Mouse (Mus musculus): ENCODE results near the gene Plekhh1. TPM values are rescaled to one million over a fixed set of nuclear protein-coding genes. Genes with fewer than 3 reads are reported as not detected.

Plekhh1 gene
- polyA plus RNA-seq, 1 experiment from 2014 or later, result 2.3 TPM

GRCm38 (mm10) chr12:79060134-79060533 lies 31.2 kb downstream of the Plekhh1 start:
- no peak overlapping the region for H3K4me3 ChIP-seq
- WGBS, result 92% methylated on average over 9 of the region's 9 CpGs
- no peaks in the 10 kb centered on the region for H3K4me1 ChIP-seq (replicated peaks)
- H3K27ac ChIP-seq (replicated peaks), result no peak overlapping the region
- H3K27me3 ChIP-seq, result no peaks in the 10 kb centered on the region
- H3K9me3 ChIP-seq, result no peaks in the 10 kb centered on the region
- 0 out of 2 replicates have a peak, but pooled peaks cover 4% of the 10 kb centered on the region for H3K36me3 ChIP-seq
- ATAC-seq (ENCODE audit: low FRiP score, low read depth), result no peak
- no peak overlapping the region for H3K4me2 ChIP-seq
- no peak overlapping the region for H3K9ac ChIP-seq

- WGBS, result 83% methylated on average over 7 of the region's 7 CpGs
- 0 out of 2 replicates have a peak, but pooled peaks cover under 1% of the 10 kb centered on the region for H3K36me3 ChIP-seq
- no peaks in the 10 kb centered on the region for H3K9me3 ChIP-seq
- no peak for ATAC-seq (ENCODE audit: low FRiP score, low read depth)
- H3K27me3 ChIP-seq, result no peaks in the 10 kb centered on the region
- H3K4me1 ChIP-seq (replicated peaks), result no peaks in the 10 kb centered on the region
- H3K9ac ChIP-seq, result no peak overlapping the region
- H3K27ac ChIP-seq (replicated peaks), result no peak overlapping the region
- H3K4me2 ChIP-seq, result no peak overlapping the region
- no peak overlapping the region for H3K4me3 ChIP-seq
Measured at GRCm38 (mm10) chr12:79060766-79061652, 32.0 kb downstream of the Plekhh1 start.

GRCm38 (mm10) chr12:79064451-79064850 lies 35.5 kb downstream of the Plekhh1 start:
- ATAC-seq (ENCODE audit: low FRiP score, low read depth), result no peak
- Histone ChIP-seq H3K4me3 (no peak overlapping the region), H3K9me3 (no peaks in the 10 kb centered on the region), H3K27me3 (no peaks in the 10 kb centered on the region), H3K36me3 (0 out of 2 replicates have a peak, but pooled peaks cover 5% of the 10 kb centered on the region), H3K27ac (replicated peaks) (no peak overlapping the region), H3K4me1 (replicated peaks) (no peaks in the 10 kb centered on the region), H3K9ac (no peak overlapping the region), H3K4me2 (no peak overlapping the region)
- 92% methylated on average over 13 of the region's 13 CpGs for WGBS

GRCm38 (mm10) chr12:79066431-79066830 lies 37.5 kb downstream of the Plekhh1 start:
- Histone ChIP-seq H3K27ac (replicated peaks) (no peak overlapping the region), H3K4me2 (no peak overlapping the region), H3K9me3 (no peaks in the 10 kb centered on the region), H3K4me1 (replicated peaks) (no peaks in the 10 kb centered on the region), H3K27me3 (no peaks in the 10 kb centered on the region), H3K9ac (no peak overlapping the region), H3K4me3 (no peak overlapping the region), H3K36me3 (0 out of 2 replicates have a peak, but pooled peaks cover 5% of the 10 kb centered on the region)
- no peak for ATAC-seq (ENCODE audit: low FRiP score, low read depth)
- 88% methylated on average over 9 of the region's 9 CpGs for WGBS

GRCm38 (mm10) chr12:79067526-79067925 lies 38.6 kb downstream of the Plekhh1 start:
- WGBS, result 95% methylated on average over 5 of the region's 5 CpGs
- no peak for ATAC-seq (ENCODE audit: low FRiP score, low read depth)
- H3K36me3 ChIP-seq, result 0 out of 2 replicates have a peak, but pooled peaks cover 5% of the 10 kb centered on the region

GRCm38 (mm10) chr12:79068306-79068705 lies 39.3 kb downstream of the Plekhh1 start:
- no peak overlapping the region for H3K27ac ChIP-seq (replicated peaks)
- H3K4me3 ChIP-seq, result no peak overlapping the region
- no peak for ATAC-seq (ENCODE audit: low FRiP score, low read depth)
- no peak overlapping the region for H3K4me2 ChIP-seq
- H3K9ac ChIP-seq, result no peak overlapping the region
- H3K27me3 ChIP-seq, result no peaks in the 10 kb centered on the region
- H3K4me1 ChIP-seq (replicated peaks), result no peaks in the 10 kb centered on the region
- H3K36me3 ChIP-seq, result 0 out of 2 replicates have a peak, but pooled peaks cover 5% of the 10 kb centered on the region
- WGBS, result 93% methylated on average over 11 of the region's 11 CpGs
- H3K9me3 ChIP-seq, result no peaks in the 10 kb centered on the region

More at GRCm38 (mm10) chr12:79067526-79067925, 38.6 kb downstream of the Plekhh1 start:
- no peak overlapping the region for H3K27ac ChIP-seq (replicated peaks)
- H3K4me2 ChIP-seq, result no peak overlapping the region
- no peaks in the 10 kb centered on the region for H3K4me1 ChIP-seq (replicated peaks)
- H3K4me3 ChIP-seq, result no peak overlapping the region
- H3K9me3 ChIP-seq, result no peaks in the 10 kb centered on the region
- H3K9ac ChIP-seq, result no peak overlapping the region
- no peaks in the 10 kb centered on the region for H3K27me3 ChIP-seq

- 94% methylated on average over 6 of the region's 6 CpGs for WGBS
- Histone ChIP-seq H3K27me3 (no peaks in the 10 kb centered on the region), H3K4me2 (no peak overlapping the region), H3K9me3 (no peaks in the 10 kb centered on the region), H3K9ac (no peak overlapping the region), H3K4me3 (no peak overlapping the region), H3K36me3 (peaks cover 10% of the 10 kb centered on the region), H3K27ac (replicated peaks) (no peak overlapping the region), H3K4me1 (replicated peaks) (no peaks in the 10 kb centered on the region)
- ATAC-seq (ENCODE audit: low FRiP score, low read depth), result no peak
Measured at GRCm38 (mm10) chr12:79069187-79069608, 40.2 kb downstream of the Plekhh1 start.

- no peak overlapping the region for H3K4me3 ChIP-seq
- H3K4me2 ChIP-seq, result no peak overlapping the region
- peaks cover 16% of the 10 kb centered on the region for H3K36me3 ChIP-seq
- H3K27me3 ChIP-seq, result no peaks in the 10 kb centered on the region
- H3K27ac ChIP-seq (replicated peaks), result no peak overlapping the region
- no peaks in the 10 kb centered on the region for H3K4me1 ChIP-seq (replicated peaks)
- no peaks in the 10 kb centered on the region for H3K9me3 ChIP-seq
- H3K9ac ChIP-seq, result no peak overlapping the region
- WGBS, result 88% methylated on average over 6 of the region's 6 CpGs
- ATAC-seq (ENCODE audit: low FRiP score, low read depth), result no peak
Measured at GRCm38 (mm10) chr12:79069916-79070315, 41.0 kb downstream of the Plekhh1 start.

GRCm38 (mm10) chr12:79070736-79071333 lies 41.9 kb downstream of the Plekhh1 start:
- no peak for ATAC-seq (ENCODE audit: low FRiP score, low read depth)
- Histone ChIP-seq H3K9me3 (no peaks in the 10 kb centered on the region), H3K4me3 (no peak overlapping the region), H3K36me3 (peaks cover 26% of the 10 kb centered on the region), H3K4me2 (no peak overlapping the region), H3K4me1 (replicated peaks) (no peaks in the 10 kb centered on the region), H3K9ac (no peak overlapping the region), H3K27me3 (no peaks in the 10 kb centered on the region), H3K27ac (replicated peaks) (no peak overlapping the region)
- WGBS, result 91% methylated on average over 9 of the region's 9 CpGs

- H3K4me1 ChIP-seq (replicated peaks), result no peaks in the 10 kb centered on the region
- 92% methylated on average over 6 of the region's 6 CpGs for WGBS
- H3K27ac ChIP-seq (replicated peaks), result no peak overlapping the region
- H3K9me3 ChIP-seq, result no peaks in the 10 kb centered on the region
- no peak overlapping the region for H3K4me2 ChIP-seq
- no peak overlapping the region for H3K9ac ChIP-seq
- H3K4me3 ChIP-seq, result no peak overlapping the region
- peaks cover 43% of the 10 kb centered on the region for H3K36me3 ChIP-seq
- H3K27me3 ChIP-seq, result no peaks in the 10 kb centered on the region
- no peak for ATAC-seq (ENCODE audit: low FRiP score, low read depth)
Measured at GRCm38 (mm10) chr12:79072576-79072975, 43.6 kb downstream of the Plekhh1 start.

GRCm38 (mm10) chr12:79073362-79073761 lies 44.4 kb downstream of the Plekhh1 start:
- H3K4me1 ChIP-seq (replicated peaks), result no peaks in the 10 kb centered on the region
- no peaks in the 10 kb centered on the region for H3K27me3 ChIP-seq
- no peak overlapping the region for H3K4me2 ChIP-seq
- no peak overlapping the region for H3K9ac ChIP-seq
- no peaks in the 10 kb centered on the region for H3K9me3 ChIP-seq
- WGBS, result 94% methylated on average over 6 of the region's 6 CpGs
- H3K4me3 ChIP-seq, result no peak overlapping the region
- no peak for ATAC-seq (ENCODE audit: low FRiP score, low read depth)
- peaks cover 46% of the 10 kb centered on the region for H3K36me3 ChIP-seq
- H3K27ac ChIP-seq (replicated peaks), result no peak overlapping the region

- Histone ChIP-seq H3K36me3 (no peaks in the 10 kb centered on the region), H3K27me3 (no peaks in the 10 kb centered on the region), H3K4me1 (replicated peaks) (peaks cover 10% of the 10 kb centered on the region), H3K9ac (peak within 1 kb of the TSS; percentile 81), H3K4me2 (peak within 1 kb of the TSS; percentile 57), H3K27ac (replicated peaks) (peak within 1 kb of the TSS; percentile 77), H3K4me3 (peak within 1 kb of the TSS; percentile 66), H3K9me3 (no peaks in the 10 kb centered on the region)
- ATAC-seq (ENCODE audit: low FRiP score, low read depth), result peak; percentile 98
- under 1% methylated on average over 53 of the region's 53 CpGs for WGBS
Measured at GRCm38 (mm10) chr12:79089182-79089812, 60.3 kb downstream of the Plekhh1 start, which contains the start of gene Pigh. Pigh (minus strand) TSS chr12:79089651.

All from hindbrain, embryonic 15.5 days (tissue).